In genomic region chr3:90294651-90295050, GRCm38 (mm10) we compare ENCODE assay signal across 9 mouse cellular contexts. TPM values are rescaled to one million over a fixed set of nuclear protein-coding genes. Genes with fewer than 3 reads are reported as not detected.
A peak's percentile ranks its signal among the peaks of the same experiment; 100 is the strongest.
DNase-seq lines count a peak whose midpoint lies in the region; ATAC-seq and TF ChIP-seq lines count a peak whose summit lies in the region.
"Had no signal": no experiment of that assay in that cellular context is flagged by ENCODE, and none has a peak within 500 bp of the region (broad histone marks: within the 10 kb centered on the region; RNA-seq: fewer than 3 reads in every experiment).

No protein-coding gene starts in this region.

- no peaks in the 10 kb centered on the region for H3K9me3 ChIP-seq in heart, embryonic 11.5 days (replicated peaks; ENCODE audit: control insufficient read depth, low read length)
- no peaks in the 10 kb centered on the region for H3K9me3 ChIP-seq in ES-Bruce4 (replicated peaks; ENCODE audit: control insufficient read depth, insufficient read depth, low read length, poor library complexity, severe bottlenecking)
- H3K9me3 ChIP-seq in forebrain, postnatal 0 days (ENCODE audit: low read length), result no peaks in the 10 kb centered on the region
- no peaks in the 10 kb centered on the region for H3K9me3 ChIP-seq in liver, embryonic 16.5 days (replicated peaks; ENCODE audit: control insufficient read depth, low read length)

- H3K4me1 ChIP-seq in heart, embryonic 11.5 days (ENCODE audit: control insufficient read depth, insufficient read depth, low read length), result peaks cover 11% of the 10 kb centered on the region
- no peaks in the 10 kb centered on the region for H3K4me1 ChIP-seq in ES-Bruce4 (ENCODE audit: control insufficient read depth, insufficient read depth, low read length)
- H3K4me1 ChIP-seq in forebrain, postnatal 0 days (ENCODE audit: insufficient read depth), result peaks cover 11% of the 10 kb centered on the region; the same call in 1 of the 2 replicates
- peaks cover 27% of the 10 kb centered on the region for H3K4me1 ChIP-seq in liver, embryonic 16.5 days (ENCODE audit: control insufficient read depth, low read depth, low read length)

- 57% methylated on average over 2 of the region's 2 CpGs for WGBS in heart, embryonic 11.5 days (ENCODE audit: insufficient replicate concordance)
- 65% methylated on average over 2 of the region's 2 CpGs for WGBS in forebrain, postnatal 0 days
- 32% methylated on average over 2 of the region's 2 CpGs for WGBS in liver, embryonic 16.5 days (ENCODE audit: insufficient replicate concordance)

- H3K4me2 ChIP-seq in heart, embryonic 11.5 days, result peak overlapping the region; percentile 76
- H3K4me2 ChIP-seq in forebrain, postnatal 0 days (ENCODE audit: low read depth), result peak overlapping the region; percentile 76
- H3K4me2 ChIP-seq in liver, embryonic 16.5 days (ENCODE audit: low read depth, low read length), result peak overlapping the region; percentile 81

- TF ChIP-seq EP300 in ES-Bruce4 (IDR thresholded peaks at IDR 0.05; ENCODE audit: insufficient read depth, low read depth, low read length), result no peak

- TF ChIP-seq POLR2A in ES-Bruce4 (IDR thresholded peaks at IDR 0.05; ENCODE audit: insufficient read depth, low read length), result no peak

- no peaks in the 10 kb centered on the region for H3K27me3 ChIP-seq in heart, embryonic 11.5 days (ENCODE audit: control insufficient read depth, insufficient read depth, low read length)
- H3K27me3 ChIP-seq in ES-Bruce4 (ENCODE audit: control insufficient read depth, insufficient read depth, low read length, poor library complexity, severe bottlenecking), result no peaks in the 10 kb centered on the region
- no peaks in the 10 kb centered on the region for H3K27me3 ChIP-seq in forebrain, postnatal 0 days (ENCODE audit: insufficient read depth, low read length)
- no peaks in the 10 kb centered on the region for H3K27me3 ChIP-seq in liver, embryonic 16.5 days (ENCODE audit: control insufficient read depth, insufficient read depth, low read depth, low read length)

- ATAC-seq in heart, embryonic 11.5 days (replicated peaks; ENCODE audit: insufficient number of reproducible peaks, low FRiP score, low TSS enrichment), result no peak
- no peak for ATAC-seq in forebrain, postnatal 0 days
- ATAC-seq in liver, embryonic 16.5 days (ENCODE audit: low read depth), result no peak

- TF ChIP-seq CTCF in ES-Bruce4 (IDR thresholded peaks at IDR 0.05; ENCODE audit: low read depth, low read length), result no peak
- no peak for TF ChIP-seq CTCF in forebrain, postnatal 0 days (IDR thresholded peaks at IDR 0.05; ENCODE audit: low read depth)

- peak overlapping the region; percentile 83 for H3K4me3 ChIP-seq in heart, embryonic 11.5 days (ENCODE audit: low read depth, low read length)
- H3K4me3 ChIP-seq in ES-Bruce4 (ENCODE audit: low read depth, low read length), result no peak overlapping the region
- peak overlapping the region; percentile 97 for H3K4me3 ChIP-seq in forebrain, postnatal 0 days (ENCODE audit: low read depth, low read length)
- peak overlapping the region; percentile 93 for H3K4me3 ChIP-seq in liver, embryonic 16.5 days (ENCODE audit: low read depth, low read length)

- H3K9ac ChIP-seq in heart, embryonic 11.5 days (ENCODE audit: low read depth, low read length), result no peak overlapping the region
- H3K9ac ChIP-seq in ES-Bruce4 (ENCODE audit: low read depth, poor library complexity, severe bottlenecking), result peak overlapping the region; percentile 76
- peak overlapping the region; percentile 93; the same call in 1 of the 2 replicates for H3K9ac ChIP-seq in forebrain, postnatal 0 days
- H3K9ac ChIP-seq in liver, embryonic 16.5 days (ENCODE audit: low read depth, low read length), result peak overlapping the region; percentile 95; the same call in 1 of the 2 replicates

- H3K27ac ChIP-seq in heart, embryonic 11.5 days (ENCODE audit: low read depth, low read length), result no peak overlapping the region
- H3K27ac ChIP-seq in ES-Bruce4 (ENCODE audit: insufficient read depth, low read length), result no peak overlapping the region
- H3K27ac ChIP-seq in forebrain, postnatal 0 days (ENCODE audit: low read depth, low read length), result no peak overlapping the region
- peak overlapping the region; percentile 97 for H3K27ac ChIP-seq in liver, embryonic 16.5 days (ENCODE audit: low read length)

- no peaks in the 10 kb centered on the region for H3K36me3 ChIP-seq in heart, embryonic 11.5 days (ENCODE audit: control insufficient read depth, insufficient read depth, low read length)
- peaks cover 4% of the 10 kb centered on the region; the same call in 1 of the 2 replicates for H3K36me3 ChIP-seq in ES-Bruce4 (ENCODE audit: control insufficient read depth, insufficient read depth, low read length, poor library complexity, severe bottlenecking)
- H3K36me3 ChIP-seq in forebrain, postnatal 0 days (ENCODE audit: insufficient read depth), result no peaks in the 10 kb centered on the region
- H3K36me3 ChIP-seq in liver, embryonic 16.5 days (ENCODE audit: control insufficient read depth, insufficient read depth), result no peaks in the 10 kb centered on the region

- no peak for DNase-seq in heart, postnatal 25 days (ENCODE audit: low spot score)
- DNase-seq in forebrain, postnatal 0 days, result no peak
- no peak for DNase-seq in layer of hippocampus, adult 11-12 months (ENCODE audit: low spot score)
- no peak for DNase-seq in cerebellum, adult 9-11 months
- DNase-seq in urinary bladder, postnatal 10 days (ENCODE audit: low spot score), result no peak
- DNase-seq: retina, postnatal 1 day had no signal

- intact Hi-C loops in heart, postnatal 25 days (cut with DNase I), result loop anchor here (5.0 kb wide), 1 partner anchor 43 kb away; no protein-coding TSS in a partner anchor

RNA-seq across cellular contexts. Expression of gene Gatad2b, which starts 1.7 kb away (rescaled TPM):
- polyA plus RNA-seq in heart, embryonic 11.5 days (2014; fragmentation: Nextera tagmentation; extraction: Ambion mirVana), result 8.4 and 14.3 TPM in 2 replicates
- 10 to 100 TPM; 42.8 to 43.6 TPM for total RNA-seq in heart, postnatal 25 days (2021)
- polyA plus RNA-seq in ES-Bruce4 (2011; ENCODE audit: insufficient read depth, insufficient read length, low read depth, missing spikeins), result 59.0 and 66.1 TPM in 2 replicates
- total RNA-seq in forebrain, postnatal 0 days (2014; rRNA removed), result 29.5 and 34.1 TPM in 2 replicates
- 6.9 and 12.6 TPM in 2 replicates for polyA plus RNA-seq in forebrain, postnatal 0 days (2015; fragmentation: Nextera tagmentation; extraction: Ambion mirVana)
- 3.2 and 3.9 TPM in 2 replicates for polyA plus RNA-seq in liver, embryonic 16.5 days (2015; fragmentation: Nextera tagmentation; extraction: Ambion mirVana)

RNA-seq across cellular contexts. Expression of gene Dennd4b, which starts 29.7 kb away (rescaled TPM):
- polyA plus RNA-seq in heart, embryonic 11.5 days (2014; fragmentation: Nextera tagmentation; extraction: Ambion mirVana), result 4.1 and 4.4 TPM in 2 replicates
- total RNA-seq in heart, postnatal 25 days (2021), result 10 to 100 TPM; 31.9 to 33.4 TPM
- 12.3 and 12.8 TPM in 2 replicates for polyA plus RNA-seq in ES-Bruce4 (2011; ENCODE audit: insufficient read depth, insufficient read length, low read depth, missing spikeins)
- total RNA-seq in forebrain, postnatal 0 days (2014; rRNA removed), result 20.1 and 29.8 TPM in 2 replicates
- polyA plus RNA-seq in forebrain, postnatal 0 days (2015; fragmentation: Nextera tagmentation; extraction: Ambion mirVana), result 4.4 and 5.1 TPM in 2 replicates
- 2.3 and 2.8 TPM in 2 replicates for polyA plus RNA-seq in liver, embryonic 16.5 days (2015; fragmentation: Nextera tagmentation; extraction: Ambion mirVana)

RNA-seq across cellular contexts. Expression of gene Crtc2, which starts 40.7 kb away (rescaled TPM):
- 7.5 and 11.6 TPM in 2 replicates for polyA plus RNA-seq in heart, embryonic 11.5 days (2014; fragmentation: Nextera tagmentation; extraction: Ambion mirVana)
- total RNA-seq in heart, postnatal 25 days (2021), result 10 to 100 TPM; 14.6 to 16.1 TPM
- 32.4 and 34.6 TPM in 2 replicates for polyA plus RNA-seq in ES-Bruce4 (2011; ENCODE audit: insufficient read depth, insufficient read length, low read depth, missing spikeins)
- total RNA-seq in forebrain, postnatal 0 days (2014; rRNA removed), result 13.9 and 17.2 TPM in 2 replicates
- polyA plus RNA-seq in forebrain, postnatal 0 days (2015; fragmentation: Nextera tagmentation; extraction: Ambion mirVana), result 12.9 and 14.7 TPM in 2 replicates
- 5.2 and 6.9 TPM in 2 replicates for polyA plus RNA-seq in liver, embryonic 16.5 days (2015; fragmentation: Nextera tagmentation; extraction: Ambion mirVana)

RNA-seq across cellular contexts. Expression of gene Slc39a1, which starts 46.7 kb away (rescaled TPM):
- polyA plus RNA-seq in heart, embryonic 11.5 days (2014; fragmentation: Nextera tagmentation; extraction: Ambion mirVana), result 74.0 and 80.8 TPM in 2 replicates
- 10 to 100 TPM; 83.7 to 84.3 TPM for total RNA-seq in heart, postnatal 25 days (2021)
- polyA plus RNA-seq in ES-Bruce4 (2011; ENCODE audit: insufficient read depth, insufficient read length, low read depth, missing spikeins), result 60.5 and 62.4 TPM in 2 replicates
- 68.1 and 72.0 TPM in 2 replicates for total RNA-seq in forebrain, postnatal 0 days (2014; rRNA removed)
- 50.0 and 51.6 TPM in 2 replicates for polyA plus RNA-seq in forebrain, postnatal 0 days (2015; fragmentation: Nextera tagmentation; extraction: Ambion mirVana)
- polyA plus RNA-seq in liver, embryonic 16.5 days (2015; fragmentation: Nextera tagmentation; extraction: Ambion mirVana), result 30.0 and 33.5 TPM in 2 replicates

RNA-seq across cellular contexts. Expression of gene Creb3l4, which starts 51.3 kb away (rescaled TPM):
- polyA plus RNA-seq in heart, embryonic 11.5 days (2014; fragmentation: Nextera tagmentation; extraction: Ambion mirVana), result 2.3 and 2.6 TPM in 2 replicates
- not detected for total RNA-seq in heart, postnatal 25 days (2021)
- 3.7 and 4.6 TPM in 2 replicates for polyA plus RNA-seq in ES-Bruce4 (2011; ENCODE audit: insufficient read depth, insufficient read length, low read depth, missing spikeins)
- total RNA-seq in forebrain, postnatal 0 days (2014; rRNA removed), result 1.4 and 2.7 TPM in 2 replicates
- 0.91 and 1.0 TPM in 2 replicates for polyA plus RNA-seq in forebrain, postnatal 0 days (2015; fragmentation: Nextera tagmentation; extraction: Ambion mirVana)
- 0.35 and 0.41 TPM in 2 replicates for polyA plus RNA-seq in liver, embryonic 16.5 days (2015; fragmentation: Nextera tagmentation; extraction: Ambion mirVana)
